Mouse (Mus musculus): ENCODE results near the gene Nefh. TPM values are rescaled to one million over a fixed set of nuclear protein-coding genes. Genes with fewer than 3 reads are reported as not detected.

The Nefh gene
- 0.19 and 0.27 TPM in 2 replicates for polyA plus RNA-seq (2012; rRNA removed)

- Histone ChIP-seq H3K36me3 (ENCODE audit: control insufficient read depth, insufficient read depth, low read length) (no peaks in the 10 kb centered on the region), H3K4me3 (ENCODE audit: low read depth, low read length) (peak within 1 kb of the TSS; percentile 59), H3K27ac (ENCODE audit: insufficient read depth, low read depth, low read length) (no peak within 1 kb of the TSS), H3K4me1 (ENCODE audit: control insufficient read depth, insufficient read depth, insufficient read length, low read length) (peaks cover 9% of the 10 kb centered on the region; the same call in 1 of the 2 replicates), H3K27me3 (ENCODE audit: control insufficient read depth, insufficient read depth, low read length) (peaks cover 35% of the 10 kb centered on the region)
- TF ChIP-seq POLR2A (IDR thresholded peaks at IDR 0.05; ENCODE audit: low read depth, low read length) = no peak
- no peak for TF ChIP-seq CTCF (IDR thresholded peaks at IDR 0.05; ENCODE audit: extremely low read depth, insufficient read length, insufficient replicate concordance, low read depth, low read length)
- 1% methylated on average over 40 of the region's 41 CpGs for WGBS
Measured at GRCm38 (mm10) chr11:4947813-4948174, at the start of gene Nefh. Gene Nefh, minus strand, starts transcription at chr11:4948064.

DNA sequence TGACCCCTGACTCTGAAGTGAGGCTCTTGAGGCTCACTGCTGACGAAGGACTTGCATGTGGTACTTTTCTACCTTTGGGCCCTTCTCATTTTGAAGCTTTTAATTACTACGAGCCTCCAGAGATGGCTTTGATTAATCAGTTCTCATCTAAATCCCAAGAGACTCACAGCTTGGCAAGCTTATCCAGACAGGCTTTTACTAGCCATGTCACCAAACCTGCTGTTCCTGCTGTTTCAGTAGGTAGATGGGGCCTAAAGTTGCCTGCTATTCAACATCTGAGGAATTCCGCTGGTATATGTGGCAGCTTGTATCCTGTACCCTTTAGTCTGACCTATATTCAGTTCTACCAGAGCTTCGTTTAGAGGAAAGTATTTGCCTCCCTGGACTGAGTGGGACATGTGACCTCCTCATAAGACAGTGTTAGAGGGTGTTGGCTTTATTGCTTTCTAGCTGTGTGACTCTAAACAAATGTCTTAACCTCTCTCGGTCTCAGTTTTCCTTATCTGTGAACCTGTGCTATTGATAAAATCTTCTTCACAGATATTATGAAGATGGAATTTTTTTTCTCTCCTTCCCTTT lies 48.8 kb upstream of the Nefh start:
- 0 out of 2 replicates have a peak overlapping the region, but pooled peaks have one; percentile 21 for H3K27ac ChIP-seq (ENCODE audit: insufficient read depth, low read depth, low read length)
- WGBS = 55% methylated on average over 5 of the region's 5 CpGs
- H3K4me1 ChIP-seq (ENCODE audit: control insufficient read depth, insufficient read depth, insufficient read length, low read length) = peaks cover 20% of the 10 kb centered on the region; the same call in 1 of the 2 replicates
- H3K27me3 ChIP-seq (ENCODE audit: control insufficient read depth, insufficient read depth, low read length) = no peaks in the 10 kb centered on the region
- no peak overlapping the region for H3K4me3 ChIP-seq (ENCODE audit: low read depth, low read length)
- H3K36me3 ChIP-seq (ENCODE audit: control insufficient read depth, insufficient read depth, low read length) = peaks cover 9% of the 10 kb centered on the region; the same call in 1 of the 2 replicates
- no peak for TF ChIP-seq POLR2A (IDR thresholded peaks at IDR 0.05; ENCODE audit: low read depth, low read length)
- TF ChIP-seq CTCF (IDR thresholded peaks at IDR 0.05; ENCODE audit: extremely low read depth, insufficient read length, insufficient replicate concordance, low read depth, low read length) = no peak

DNA sequence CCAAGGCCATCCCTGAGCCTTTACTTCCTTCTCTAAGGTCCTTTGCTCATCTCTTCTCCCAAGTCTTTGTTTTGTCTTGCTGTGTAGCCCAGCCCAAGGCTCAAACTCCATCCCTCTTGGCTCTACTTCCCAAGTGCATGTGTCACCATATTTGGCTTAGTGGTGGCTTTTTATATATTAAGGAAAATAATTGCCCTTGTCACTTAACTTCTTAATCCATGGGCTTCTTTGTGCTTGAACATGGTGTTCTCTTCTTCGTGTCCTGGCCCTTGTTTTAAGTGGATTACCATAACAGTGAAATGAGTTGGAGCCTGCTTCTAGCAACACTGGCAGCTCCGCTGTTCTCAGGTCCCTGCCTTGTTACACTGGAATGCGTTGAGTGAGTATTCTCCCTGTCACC lies 47.8 kb upstream of the Nefh start:
- no peak for TF ChIP-seq CTCF (IDR thresholded peaks at IDR 0.05; ENCODE audit: extremely low read depth, insufficient read length, insufficient replicate concordance, low read depth, low read length)
- no peak for TF ChIP-seq POLR2A (IDR thresholded peaks at IDR 0.05; ENCODE audit: low read depth, low read length)
- WGBS = 95% methylated on average over 3 of the region's 3 CpGs
- peaks cover 20% of the 10 kb centered on the region; the same call in 1 of the 2 replicates for H3K4me1 ChIP-seq (ENCODE audit: control insufficient read depth, insufficient read depth, insufficient read length, low read length)
- no peak overlapping the region for H3K27ac ChIP-seq (ENCODE audit: insufficient read depth, low read depth, low read length)
- H3K36me3 ChIP-seq (ENCODE audit: control insufficient read depth, insufficient read depth, low read length) = peaks cover 8% of the 10 kb centered on the region
- no peaks in the 10 kb centered on the region for H3K27me3 ChIP-seq (ENCODE audit: control insufficient read depth, insufficient read depth, low read length)
- no peak overlapping the region for H3K4me3 ChIP-seq (ENCODE audit: low read depth, low read length)

DNA sequence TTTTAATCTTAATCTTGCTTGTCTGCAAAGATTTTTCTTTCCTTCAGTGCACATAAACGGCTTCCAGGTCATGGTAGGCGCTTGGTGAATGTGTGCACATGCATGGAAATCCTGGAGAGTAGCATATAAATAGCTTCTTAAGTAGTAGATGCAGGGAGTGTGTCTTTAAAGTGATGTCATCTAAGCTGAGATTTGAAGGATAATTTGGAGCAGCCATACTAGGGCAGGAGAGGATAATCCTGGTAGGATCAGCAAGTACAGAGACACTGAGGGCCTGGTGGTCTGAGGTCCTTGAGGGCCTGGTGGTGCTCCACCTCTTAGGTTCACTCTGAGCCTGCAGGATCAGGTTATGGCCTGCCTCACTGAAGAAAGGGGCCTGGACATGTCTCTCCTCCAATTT lies 44.6 kb upstream of the Nefh start:
- Histone ChIP-seq H3K4me3 (ENCODE audit: low read depth, low read length) (no peak overlapping the region), H3K4me1 (ENCODE audit: control insufficient read depth, insufficient read depth, insufficient read length, low read length) (peaks cover 21% of the 10 kb centered on the region), H3K27me3 (ENCODE audit: control insufficient read depth, insufficient read depth, low read length) (no peaks in the 10 kb centered on the region), H3K36me3 (ENCODE audit: control insufficient read depth, insufficient read depth, low read length) (peaks cover 14% of the 10 kb centered on the region), H3K27ac (ENCODE audit: insufficient read depth, low read depth, low read length) (no peak overlapping the region)
- TF ChIP-seq POLR2A (IDR thresholded peaks at IDR 0.05; ENCODE audit: low read depth, low read length) (no peak), CTCF (IDR thresholded peaks at IDR 0.05; ENCODE audit: extremely low read depth, insufficient read length, insufficient replicate concordance, low read depth, low read length) (no peak)
- WGBS = 88% methylated on average over 2 of the region's 2 CpGs

DNA sequence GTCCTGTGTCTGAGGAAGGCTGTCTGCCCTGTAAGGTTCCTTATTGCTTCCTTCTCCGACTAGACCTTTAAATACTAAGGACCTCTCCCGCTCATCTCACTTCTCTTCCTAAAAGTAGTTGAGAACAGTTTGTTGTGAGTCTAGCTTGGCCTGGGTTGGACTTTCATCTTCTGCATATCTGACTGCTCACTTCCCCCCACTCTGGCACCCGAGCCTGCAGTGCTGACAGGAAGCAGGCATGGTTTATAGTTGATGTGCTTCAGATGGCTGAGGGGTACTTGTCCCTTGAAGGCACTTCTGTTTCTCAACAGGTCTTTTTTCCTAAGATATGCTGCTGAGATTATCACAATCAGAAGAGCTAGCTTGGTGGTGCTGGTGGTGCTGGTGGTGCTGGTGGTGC lies 41.3 kb upstream of the Nefh start:
- 32% methylated on average over 3 of the region's 3 CpGs for WGBS
- TF ChIP-seq CTCF (IDR thresholded peaks at IDR 0.05; ENCODE audit: extremely low read depth, insufficient read length, insufficient replicate concordance, low read depth, low read length) (no peak), POLR2A (IDR thresholded peaks at IDR 0.05; ENCODE audit: low read depth, low read length) (no peak)
- Histone ChIP-seq H3K36me3 (ENCODE audit: control insufficient read depth, insufficient read depth, low read length) (peaks cover 14% of the 10 kb centered on the region), H3K27me3 (ENCODE audit: control insufficient read depth, insufficient read depth, low read length) (no peaks in the 10 kb centered on the region), H3K4me1 (ENCODE audit: control insufficient read depth, insufficient read depth, insufficient read length, low read length) (peaks cover 16% of the 10 kb centered on the region), H3K4me3 (ENCODE audit: low read depth, low read length) (no peak overlapping the region), H3K27ac (ENCODE audit: insufficient read depth, low read depth, low read length) (peak overlapping the region; percentile 36; the same call in 1 of the 2 replicates)

DNA sequence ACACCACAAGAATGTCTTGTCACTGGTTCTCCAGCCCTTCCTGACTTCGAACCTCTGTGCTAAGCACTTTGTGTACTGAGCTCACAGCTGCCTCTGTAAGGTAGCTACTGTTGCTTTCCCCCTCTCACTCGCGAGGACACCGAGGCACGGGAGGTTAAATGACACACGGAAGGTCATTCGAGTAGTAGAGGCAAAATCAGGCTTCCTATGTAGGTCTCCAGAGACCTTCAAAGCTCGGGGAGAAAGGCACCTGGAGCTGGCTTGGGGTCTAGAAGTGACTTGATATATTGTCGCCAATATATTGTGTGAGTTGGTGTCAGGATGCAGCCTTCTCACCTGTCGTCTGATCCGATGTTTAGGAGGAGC lies 39.6 kb upstream of the Nefh start:
- Histone ChIP-seq H3K4me3 (ENCODE audit: low read depth, low read length) (peak overlapping the region; percentile 93), H3K27me3 (ENCODE audit: control insufficient read depth, insufficient read depth, low read length) (no peaks in the 10 kb centered on the region), H3K36me3 (ENCODE audit: control insufficient read depth, insufficient read depth, low read length) (peaks cover 12% of the 10 kb centered on the region), H3K4me1 (ENCODE audit: control insufficient read depth, insufficient read depth, insufficient read length, low read length) (peaks cover 16% of the 10 kb centered on the region), H3K27ac (ENCODE audit: insufficient read depth, low read depth, low read length) (peak overlapping the region; percentile 70)
- no peak for TF ChIP-seq CTCF (IDR thresholded peaks at IDR 0.05; ENCODE audit: extremely low read depth, insufficient read length, insufficient replicate concordance, low read depth, low read length)
- TF ChIP-seq POLR2A (IDR thresholded peaks at IDR 0.05; ENCODE audit: low read depth, low read length) = no peak
- WGBS = 20% methylated on average over 11 of the region's 11 CpGs

GRCm38 (mm10) chr11:4986695-4987486 lies 39.0 kb upstream of the Nefh start, which contains the start of gene Ap1b1:
Gene Ap1b1, plus strand, starts transcription at chr11:4986824.
- WGBS = under 1% methylated on average over 62 of the region's 62 CpGs
- TF ChIP-seq CTCF (IDR thresholded peaks at IDR 0.05; ENCODE audit: extremely low read depth, insufficient read length, insufficient replicate concordance, low read depth, low read length) (no peak), POLR2A (IDR thresholded peaks at IDR 0.05; ENCODE audit: low read depth, low read length) (peak; percentile 81)

More at GRCm38 (mm10) chr11:4986695-4987486, 39.0 kb upstream of the Nefh start, which contains the start of gene Ap1b1:
- Histone ChIP-seq H3K4me1 (ENCODE audit: control insufficient read depth, insufficient read depth, insufficient read length, low read length) (peaks cover 16% of the 10 kb centered on the region), H3K27ac (ENCODE audit: insufficient read depth, low read depth, low read length) (peak within 1 kb of the TSS; percentile 70), H3K27me3 (ENCODE audit: control insufficient read depth, insufficient read depth, low read length) (no peaks in the 10 kb centered on the region), H3K4me3 (ENCODE audit: low read depth, low read length) (peak within 1 kb of the TSS; percentile 93), H3K36me3 (ENCODE audit: control insufficient read depth, insufficient read depth, low read length) (peaks cover 12% of the 10 kb centered on the region)
